Mouse (Mus musculus): ENCODE results near the gene 0610030E20Rik.

0610030E20Rik gene

DNA sequence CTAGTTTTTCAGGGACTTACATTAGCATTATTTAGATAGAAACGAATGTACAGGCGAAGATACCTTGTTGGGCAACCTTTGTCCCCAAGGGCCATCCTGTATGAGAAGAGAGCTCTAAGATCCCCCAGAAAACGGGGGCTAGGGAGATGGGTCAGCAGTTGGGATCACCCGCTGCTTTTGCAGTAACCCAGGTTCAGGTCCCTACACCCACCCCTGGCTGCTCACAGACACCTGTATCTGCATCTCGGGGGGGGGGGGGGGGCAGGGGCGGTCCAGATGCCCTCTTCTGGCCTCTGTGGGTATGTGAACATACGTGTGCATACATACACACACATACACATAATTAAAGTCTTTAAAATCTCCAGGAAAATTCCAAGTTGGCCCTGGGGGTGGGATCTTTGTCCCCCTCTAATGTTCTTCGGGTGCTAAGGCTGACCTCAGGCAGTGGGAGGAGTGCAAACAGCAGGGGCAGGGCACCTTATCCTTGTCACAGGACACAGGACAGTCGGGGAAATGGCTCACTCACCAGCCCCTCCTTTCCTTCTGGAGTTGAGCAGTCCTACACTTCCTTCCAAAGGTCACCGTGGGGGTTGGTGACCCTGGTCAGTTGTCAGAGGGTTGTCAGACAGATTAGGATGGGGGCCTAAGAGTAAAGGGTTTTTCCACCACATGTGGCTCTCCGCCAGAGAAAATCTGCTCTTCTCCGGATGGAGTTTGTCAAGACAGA is 43.8 kb downstream of the 0610030E20Rik start:
- in situ Hi-C loops (cut with MboI, MseI) = no loop called here

DNA sequence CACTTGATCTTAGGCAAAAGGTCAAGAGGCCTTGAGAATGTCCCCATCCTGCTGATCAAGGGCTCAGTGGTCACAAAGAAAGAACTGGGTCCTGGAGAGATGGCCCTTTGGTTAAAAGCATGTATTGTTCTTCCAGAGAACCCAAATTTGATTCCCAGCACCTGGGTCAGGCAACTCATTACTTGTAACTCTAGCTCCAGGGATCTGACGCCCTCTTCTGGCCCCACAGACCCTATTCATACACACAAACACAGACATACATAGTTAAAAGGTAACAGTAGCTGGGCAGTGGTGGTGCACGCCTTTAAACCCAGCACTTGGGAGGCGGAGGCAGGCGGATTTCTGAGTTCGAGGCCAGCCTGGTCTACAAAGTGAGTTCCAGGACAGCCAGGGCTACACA is 45.2 kb downstream of the 0610030E20Rik start:
- in situ Hi-C loops (cut with MboI, MseI) = no loop called here

DNA sequence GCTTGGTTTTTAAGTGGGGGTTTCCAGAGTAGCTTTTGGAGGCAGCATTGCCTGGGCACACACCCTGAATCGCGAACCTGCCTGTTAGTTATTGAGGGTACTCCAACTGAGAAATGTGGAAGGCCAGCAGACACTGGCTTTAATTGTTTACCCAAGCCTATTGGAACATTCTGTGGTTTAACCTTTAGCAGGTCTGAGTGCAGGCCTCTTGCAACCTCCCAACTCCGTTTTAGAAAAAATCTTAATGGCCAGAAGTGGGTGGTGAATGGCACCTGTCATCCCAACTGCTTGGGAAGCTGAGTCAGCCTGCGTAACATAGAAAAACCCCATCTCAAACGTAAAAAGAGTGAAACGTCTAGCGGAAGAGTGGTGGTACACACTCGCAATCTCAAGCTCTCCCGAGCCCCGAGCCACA is 49.7 kb downstream of the 0610030E20Rik start:
- in situ Hi-C loops (cut with MboI, MseI) = no loop called here

DNA sequence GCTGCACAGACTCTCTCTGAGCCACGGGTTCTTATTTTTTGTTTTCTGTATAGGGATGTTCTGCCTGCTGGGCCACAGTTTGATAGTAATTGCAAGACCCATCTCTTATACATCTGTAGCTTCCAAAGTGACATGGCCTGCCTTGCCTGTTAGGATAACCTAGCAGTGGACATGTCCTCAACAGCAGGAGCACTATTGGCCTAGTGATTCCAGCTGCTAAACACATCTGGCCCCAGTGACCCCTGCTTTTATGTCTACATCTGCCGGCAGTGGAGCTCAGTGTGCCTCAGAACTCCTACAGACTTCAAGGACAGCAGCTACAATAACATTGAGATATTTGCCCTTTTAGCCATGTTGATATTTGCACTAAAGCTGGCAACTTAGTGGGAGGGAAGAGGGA is 52.9 kb downstream of the 0610030E20Rik start:
- in situ Hi-C loops (cut with MboI, MseI) = no loop called here

DNA sequence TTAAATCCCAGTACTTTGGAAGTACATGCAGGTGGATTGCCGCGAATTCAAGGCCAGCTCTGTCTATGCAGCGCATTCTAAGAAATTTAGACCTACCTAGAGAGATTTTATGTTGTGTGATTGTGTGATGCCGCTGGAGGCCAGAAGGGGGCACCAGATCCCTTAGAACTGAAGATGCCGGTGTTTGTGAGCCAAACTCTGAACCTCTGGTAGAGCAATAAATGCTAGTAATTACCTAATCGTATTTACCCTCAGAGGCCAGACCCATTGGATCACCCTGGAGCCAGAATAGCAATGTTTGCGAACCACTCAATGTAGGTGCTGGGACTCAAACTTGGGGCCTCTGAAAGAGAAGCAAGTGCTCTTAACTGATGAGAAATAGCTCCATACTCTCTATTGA is 54.8 kb downstream of the 0610030E20Rik start:
- in situ Hi-C loops (cut with MboI, MseI) = no loop called here
